Mouse (Mus musculus) limb, embryonic 10.5 days (tissue): ENCODE data around the gene Lss. TPM values are rescaled to one million over a fixed set of nuclear protein-coding genes. Genes with fewer than 3 reads are reported as not detected.

Experiments
- DNase-seq: peaks from one replicate; pipeline ENCODE4 v3.0.0-alpha.2; 2017; ENCODE audit warnings: low spot score
- H3K27ac ChIP-seq: fragments of 300-500 bp; sonication (generic); 2 replicates; pipeline ENCODE4 v1.5.1; 2016; ENCODE audit warnings: mild to moderate bottlenecking
- H3K27me3 ChIP-seq: fragments of 300-500 bp; sonication (generic); 2 replicates; pipeline ENCODE4 v1.6.1; 2016; ENCODE audit warnings: low read depth, mild to moderate bottlenecking; ENCODE audit not compliant: poor library complexity, severe bottlenecking
- H3K36me3 ChIP-seq: fragments of 300-500 bp; sonication (generic); 2 replicates; pipeline ENCODE4 v1.6.1; 2016; ENCODE audit warnings: mild to moderate bottlenecking, moderate library complexity
- H3K4me1 ChIP-seq: fragments of 300-500 bp; sonication (generic); 2 replicates; pipeline ENCODE4 v1.6.1; 2016
- H3K4me3 ChIP-seq: fragments of 300-500 bp; sonication (generic); 2 replicates; pipeline ENCODE4 v1.5.1; 2016; ENCODE audit warnings: mild to moderate bottlenecking, moderate library complexity
- H3K9me3 ChIP-seq: fragments of 300-500 bp; sonication (generic); replicated peaks from 2 replicates; pipeline ENCODE4 v1.6.1; 2016; ENCODE audit warnings: mild to moderate bottlenecking
- WGBS: fragments of 180-500 bp; shearing (Covaris S2); methylation state at CpG from one replicate; pipeline ENCODE4 v1.1.7; 2016; 5-methylcytosine and 5-hydroxymethylcytosine counted together
- polyA plus RNA-seq: library from polyadenylated mRNA; unstranded; fragments of >200 nt; fragmentation: Nextera tagmentation; extraction: Ambion mirVana; gene quantifications from 2 replicates; pipeline ENCODE4 v1.2.1, GENCODE M21; 2016

Lss gene
- polyA plus RNA-seq, 1 experiment from 2014 or later: 51.2 TPM

- 95% methylated on average over 7 of the region's 7 CpGs for WGBS
- H3K36me3 ChIP-seq: peaks cover 76% of the 10 kb centered on the region
- H3K4me1 ChIP-seq: peaks cover 18% of the 10 kb centered on the region
- no peak overlapping the region for H3K27ac ChIP-seq
- no peaks in the 10 kb centered on the region for H3K9me3 ChIP-seq
- H3K4me3 ChIP-seq: no peak overlapping the region
- no peak for DNase-seq
- no peaks in the 10 kb centered on the region for H3K27me3 ChIP-seq
Observed at GRCm38 (mm10) chr10:76535526-76535925, 4.1 kb downstream of the Lss start.

GRCm38 (mm10) chr10:76537619-76538018 lies 6.2 kb downstream of the Lss start:
- no peaks in the 10 kb centered on the region for H3K27me3 ChIP-seq
- 88% methylated on average over 9 of the region's 9 CpGs for WGBS
- no peak overlapping the region for H3K27ac ChIP-seq
- no peak overlapping the region for H3K4me3 ChIP-seq
- DNase-seq: no peak
- peaks cover 94% of the 10 kb centered on the region for H3K36me3 ChIP-seq
- H3K4me1 ChIP-seq: peaks cover 4% of the 10 kb centered on the region; the same call in 1 of the 2 replicates
- H3K9me3 ChIP-seq: no peaks in the 10 kb centered on the region

GRCm38 (mm10) chr10:76541336-76542085 lies 10.1 kb downstream of the Lss start:
- 96% methylated on average over 11 of the region's 11 CpGs for WGBS
- DNase-seq: no peak
- H3K36me3 ChIP-seq: peaks cover 100% of the 10 kb centered on the region
- no peak overlapping the region for H3K27ac ChIP-seq
- no peaks in the 10 kb centered on the region for H3K4me1 ChIP-seq
- no peaks in the 10 kb centered on the region for H3K9me3 ChIP-seq
- H3K27me3 ChIP-seq: no peaks in the 10 kb centered on the region
- H3K4me3 ChIP-seq: no peak overlapping the region

- DNase-seq: no peak
- Histone ChIP-seq H3K9me3 (no peaks in the 10 kb centered on the region), H3K4me3 (no peak overlapping the region), H3K27ac (no peak overlapping the region), H3K27me3 (no peaks in the 10 kb centered on the region), H3K4me1 (no peaks in the 10 kb centered on the region), H3K36me3 (peaks cover 100% of the 10 kb centered on the region)
- WGBS: 87% methylated on average over 10 of the region's 10 CpGs
Observed at GRCm38 (mm10) chr10:76542636-76543375, 11.4 kb downstream of the Lss start.

GRCm38 (mm10) chr10:76546566-76546965 lies 15.2 kb downstream of the Lss start:
- H3K9me3 ChIP-seq: no peaks in the 10 kb centered on the region
- WGBS: 96% methylated on average over 8 of the region's 8 CpGs
- no peak overlapping the region for H3K4me3 ChIP-seq
- no peak overlapping the region for H3K27ac ChIP-seq
- DNase-seq: no peak
- H3K36me3 ChIP-seq: peaks cover 100% of the 10 kb centered on the region
- no peaks in the 10 kb centered on the region for H3K4me1 ChIP-seq
- H3K27me3 ChIP-seq: no peaks in the 10 kb centered on the region

GRCm38 (mm10) chr10:76548218-76548617 lies 16.8 kb downstream of the Lss start:
- no peak overlapping the region for H3K27ac ChIP-seq
- H3K27me3 ChIP-seq: no peaks in the 10 kb centered on the region
- H3K4me1 ChIP-seq: no peaks in the 10 kb centered on the region
- peaks cover 100% of the 10 kb centered on the region for H3K36me3 ChIP-seq
- WGBS: 93% methylated on average over 8 of the region's 8 CpGs
- no peaks in the 10 kb centered on the region for H3K9me3 ChIP-seq
- no peak for DNase-seq
- no peak overlapping the region for H3K4me3 ChIP-seq

GRCm38 (mm10) chr10:76550458-76550857 lies 19.1 kb downstream of the Lss start:
- WGBS: 90% methylated on average over 5 of the region's 5 CpGs
- no peak for DNase-seq
- no peaks in the 10 kb centered on the region for H3K9me3 ChIP-seq
- H3K27ac ChIP-seq: no peak overlapping the region
- no peak overlapping the region for H3K4me3 ChIP-seq
- no peaks in the 10 kb centered on the region for H3K27me3 ChIP-seq
- no peaks in the 10 kb centered on the region for H3K4me1 ChIP-seq
- H3K36me3 ChIP-seq: peaks cover 97% of the 10 kb centered on the region

GRCm38 (mm10) chr10:76551556-76551955 lies 20.2 kb downstream of the Lss start:
- no peak for DNase-seq
- WGBS: 89% methylated on average over 3 of the region's 3 CpGs
- Histone ChIP-seq H3K4me1 (no peaks in the 10 kb centered on the region), H3K36me3 (peaks cover 89% of the 10 kb centered on the region), H3K27me3 (no peaks in the 10 kb centered on the region), H3K9me3 (no peaks in the 10 kb centered on the region), H3K4me3 (no peak overlapping the region), H3K27ac (no peak overlapping the region)

- Histone ChIP-seq H3K27me3 (no peaks in the 10 kb centered on the region), H3K36me3 (peaks cover 64% of the 10 kb centered on the region), H3K9me3 (no peaks in the 10 kb centered on the region), H3K4me3 (no peak overlapping the region), H3K4me1 (no peaks in the 10 kb centered on the region), H3K27ac (no peak overlapping the region)
- DNase-seq: no peak
- WGBS: 88% methylated on average over 5 of the region's 5 CpGs
Observed at GRCm38 (mm10) chr10:76554061-76554460, 22.7 kb downstream of the Lss start.

- 91% methylated on average over 10 of the region's 10 CpGs for WGBS
- Histone ChIP-seq H3K4me1 (no peaks in the 10 kb centered on the region), H3K27ac (no peak within 1 kb of the TSS), H3K4me3 (no peak within 1 kb of the TSS), H3K9me3 (no peaks in the 10 kb centered on the region), H3K27me3 (no peaks in the 10 kb centered on the region), H3K36me3 (no peaks in the 10 kb centered on the region)
- DNase-seq: no peak
Observed at GRCm38 (mm10) chr10:76561972-76562371, 30.6 kb downstream of the Lss start, which contains the start of gene Spatc1l. Gene Spatc1l (plus strand): TSS chr10:76562272.

- WGBS: 90% methylated on average over 22 of the region's 22 CpGs
- Histone ChIP-seq H3K36me3 (no peaks in the 10 kb centered on the region), H3K9me3 (no peaks in the 10 kb centered on the region), H3K27ac (no peak overlapping the region), H3K27me3 (no peaks in the 10 kb centered on the region), H3K4me3 (no peak overlapping the region), H3K4me1 (no peaks in the 10 kb centered on the region)
- no peak for DNase-seq
Observed at GRCm38 (mm10) chr10:76569996-76570685, 38.8 kb downstream of the Lss start.

GRCm38 (mm10) chr10:76571070-76571469 lies 39.7 kb downstream of the Lss start:
- 64% methylated on average over 2 of the region's 2 CpGs for WGBS
- Histone ChIP-seq H3K27ac (no peak overlapping the region), H3K4me1 (no peaks in the 10 kb centered on the region)

GRCm38 (mm10) chr10:76572151-76572550 lies 40.8 kb downstream of the Lss start:
- Histone ChIP-seq H3K27ac (no peak overlapping the region), H3K4me3 (no peak overlapping the region), H3K27me3 (no peaks in the 10 kb centered on the region), H3K36me3 (no peaks in the 10 kb centered on the region), H3K9me3 (no peaks in the 10 kb centered on the region), H3K4me1 (no peaks in the 10 kb centered on the region)
- 89% methylated on average over 3 of the region's 3 CpGs for WGBS
- no peak for DNase-seq

More at GRCm38 (mm10) chr10:76571070-76571469, 39.7 kb downstream of the Lss start:
- DNase-seq: no peak
- Histone ChIP-seq H3K9me3 (no peaks in the 10 kb centered on the region), H3K36me3 (no peaks in the 10 kb centered on the region), H3K4me3 (no peak overlapping the region), H3K27me3 (no peaks in the 10 kb centered on the region)
